Mouse (Mus musculus) olfactory bulb, adult 2 months (tissue): ENCODE measurements around the gene Ly6g5c.

Source experiments
- CTCF ChIP-seq: fragments of 200-500 bp; IDR thresholded peaks from 2 replicates; pipeline ENCODE4 v1.5.1; 2012; ENCODE audit warnings: low read depth, mild to moderate bottlenecking, low read length, moderate library complexity; ENCODE audit not compliant: insufficient read depth
- POLR2A ChIP-seq: fragments of 200-500 bp; IDR thresholded peaks from 2 replicates; pipeline ENCODE4 v1.6.1; 2012; ENCODE audit warnings: mild to moderate bottlenecking, low read depth, low read length, moderate library complexity; ENCODE audit not compliant: insufficient read depth

DNA sequence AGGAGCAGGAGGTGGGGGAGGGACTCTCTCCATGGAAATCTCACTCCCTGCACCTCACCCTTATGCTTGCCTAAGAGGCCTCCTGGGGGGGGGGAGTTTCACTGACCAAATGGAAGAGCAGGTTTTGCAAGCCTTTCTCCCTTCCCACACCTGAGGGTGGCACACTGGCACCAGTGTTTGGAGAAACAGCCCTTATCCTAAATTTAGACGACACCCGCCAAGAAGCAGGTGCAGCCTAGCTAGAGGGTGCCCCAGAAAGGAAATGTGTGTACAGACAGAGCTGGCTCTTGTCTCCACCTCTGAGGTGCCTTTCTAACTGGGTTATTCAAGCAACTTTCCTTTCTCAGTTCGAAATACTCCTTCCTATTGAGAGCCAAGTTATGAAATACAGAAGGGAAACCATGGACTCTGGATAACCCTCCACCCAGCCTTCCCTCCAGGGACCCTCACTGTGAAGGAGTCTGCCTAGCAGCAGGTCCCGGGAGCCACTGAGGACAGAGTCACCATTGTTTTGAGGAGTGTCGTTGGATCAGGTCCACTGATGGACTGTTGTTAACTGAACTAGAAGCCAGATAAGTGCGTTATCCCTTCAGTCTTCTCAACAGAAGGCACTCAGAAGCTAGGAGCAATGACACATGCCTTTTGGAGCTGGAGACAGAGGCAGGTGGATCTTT lies 37.4 kb upstream of the Ly6g5c start:
- TF ChIP-seq CTCF (no peak), POLR2A (no peak)
